Mouse (Mus musculus) C2C12 (cell line): ENCODE measurements around the gene Pmepa1. TPM values are rescaled to one million over a fixed set of nuclear protein-coding genes. Genes with fewer than 3 reads are reported as not detected.

ENCODE experiments used
- H3K27me3 ChIP-seq: one replicate; pipeline ENCODE4 v1.6.1; 2011; ENCODE audit not compliant: control insufficient read depth, insufficient read depth, insufficient read length
- H3K36me3 ChIP-seq: one replicate; pipeline ENCODE4 v1.6.1; 2011; ENCODE audit not compliant: control insufficient read depth, insufficient read depth
- H3K4me3 ChIP-seq: one replicate; pipeline ENCODE4 v1.5.1; 2011; ENCODE audit warnings: mild to moderate bottlenecking, control low read depth; ENCODE audit not compliant: poor library complexity, insufficient read depth, severe bottlenecking
- H3K79me2 ChIP-seq: one replicate; pipeline ENCODE4 v1.6.1; 2011; ENCODE audit not compliant: control insufficient read depth, insufficient read depth
- H3K79me3 ChIP-seq: one replicate; pipeline ENCODE4 v1.6.1; 2011; ENCODE audit warnings: low read depth, control low read depth
- H3ac ChIP-seq: one replicate; pipeline ENCODE3; 2011; ENCODE audit warnings: low read depth; ENCODE audit not compliant: control insufficient read depth, insufficient read length
- CEBPB ChIP-seq: IDR thresholded peaks from one replicate; pipeline ENCODE4 v1.6.1; 2011; ENCODE audit warnings: low read depth, mild to moderate bottlenecking, control low read depth, moderate library complexity
- CTCF ChIP-seq: IDR thresholded peaks from one replicate; pipeline ENCODE4 v1.5.1; 2011; ENCODE audit not compliant: control insufficient read depth, insufficient read depth, insufficient read length
- FOSL1 ChIP-seq: IDR thresholded peaks from one replicate; pipeline ENCODE4 v1.8.0; 2011; ENCODE audit warnings: mild to moderate bottlenecking, low read length; ENCODE audit not compliant: poor library complexity, insufficient read depth, severe bottlenecking
- MAX ChIP-seq: IDR thresholded peaks from one replicate; pipeline ENCODE4 v1.6.1; 2011; ENCODE audit warnings: mild to moderate bottlenecking, control low read depth
- MYOD1 ChIP-seq: IDR thresholded peaks from one replicate; pipeline ENCODE4 v1.6.1; 2011; ENCODE audit warnings: low read depth; ENCODE audit not compliant: control insufficient read depth, insufficient read length
- MYOG ChIP-seq: IDR thresholded peaks from one replicate; pipeline ENCODE4 v1.6.1; 2011; ENCODE audit not compliant: control insufficient read depth, insufficient read length; ENCODE audit errors: extremely low read depth
- USF1 ChIP-seq: IDR thresholded peaks from one replicate; pipeline ENCODE4 v1.6.1; 2011; ENCODE audit warnings: low read depth, mild to moderate bottlenecking, control low read depth, moderate library complexity
- polyA plus RNA-seq: library from polyadenylated mRNA; unstranded; fragments of >200 nt; fragmentation: generic; extraction: Trizol; gene quantifications from one replicate; pipeline ENCODE4 v1.2.1, GENCODE M21; 2012; ENCODE audit warnings: missing spikeins

Gene Pmepa1
- polyA plus RNA-seq, 1 experiment, result 180 TPM

DNA sequence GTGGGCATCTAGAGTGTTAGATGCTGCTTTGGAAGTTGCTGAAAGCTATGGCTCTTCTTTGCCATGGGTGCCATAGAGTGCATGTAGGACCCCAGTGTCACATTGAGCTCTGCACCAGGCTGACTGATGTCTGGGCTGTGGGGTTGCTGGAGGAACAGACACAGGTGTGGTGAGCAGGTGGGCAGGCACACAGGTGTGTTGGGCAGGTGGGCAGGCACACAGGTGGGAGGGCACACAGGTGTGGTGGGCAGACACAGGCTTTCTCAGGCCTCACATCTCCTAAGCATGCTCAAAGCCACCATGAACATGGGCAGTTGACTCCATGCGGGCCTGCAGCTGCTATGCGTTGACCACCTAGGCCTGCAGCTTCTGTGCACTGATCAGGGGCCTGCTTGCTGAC is 16.2 kb upstream of the Pmepa1 start:
- H3K79me2 ChIP-seq, result no peaks in the 10 kb centered on the region
- TF ChIP-seq FOSL1, result no peak
- no peak for TF ChIP-seq CEBPB
- TF ChIP-seq CTCF, result no peak
- TF ChIP-seq MYOD1, result no peak
- no peak for TF ChIP-seq USF1
- no peak for TF ChIP-seq MAX
- TF ChIP-seq MYOG, result no peak
- H3K4me3 ChIP-seq, result no peak overlapping the region
- H3K27me3 ChIP-seq, result no peaks in the 10 kb centered on the region
- no peaks in the 10 kb centered on the region for H3K79me3 ChIP-seq
- H3ac ChIP-seq, result no peak overlapping the region
- no peaks in the 10 kb centered on the region for H3K36me3 ChIP-seq

DNA sequence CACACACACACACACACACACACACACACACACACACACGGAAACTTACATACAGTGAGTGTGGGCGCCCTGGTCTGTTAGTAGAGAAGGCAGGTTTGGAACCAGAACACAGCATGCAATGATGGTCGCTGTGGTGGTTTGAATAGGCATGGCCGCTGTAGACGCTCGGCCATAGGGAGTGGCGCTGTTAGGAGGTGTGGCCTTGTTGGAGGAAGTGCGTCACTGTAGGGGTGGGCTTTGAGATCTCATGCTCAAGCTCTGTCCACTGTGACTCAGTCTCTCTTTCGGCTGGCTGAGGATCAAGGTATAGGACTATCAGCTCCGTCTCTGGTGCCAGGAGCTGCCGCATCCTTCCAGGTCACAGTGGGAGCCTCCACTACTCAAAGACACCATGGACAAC is 14.6 kb upstream of the Pmepa1 start:
- no peaks in the 10 kb centered on the region for H3K79me3 ChIP-seq
- H3K4me3 ChIP-seq, result no peak overlapping the region
- no peak overlapping the region for H3ac ChIP-seq
- no peaks in the 10 kb centered on the region for H3K27me3 ChIP-seq
- H3K36me3 ChIP-seq, result no peaks in the 10 kb centered on the region
- no peak for TF ChIP-seq CTCF
- no peak for TF ChIP-seq FOSL1
- TF ChIP-seq USF1, result no peak
- TF ChIP-seq CEBPB, result no peak
- TF ChIP-seq MAX, result no peak
- no peak for TF ChIP-seq MYOD1
- TF ChIP-seq MYOG, result no peak
- H3K79me2 ChIP-seq, result no peaks in the 10 kb centered on the region

DNA sequence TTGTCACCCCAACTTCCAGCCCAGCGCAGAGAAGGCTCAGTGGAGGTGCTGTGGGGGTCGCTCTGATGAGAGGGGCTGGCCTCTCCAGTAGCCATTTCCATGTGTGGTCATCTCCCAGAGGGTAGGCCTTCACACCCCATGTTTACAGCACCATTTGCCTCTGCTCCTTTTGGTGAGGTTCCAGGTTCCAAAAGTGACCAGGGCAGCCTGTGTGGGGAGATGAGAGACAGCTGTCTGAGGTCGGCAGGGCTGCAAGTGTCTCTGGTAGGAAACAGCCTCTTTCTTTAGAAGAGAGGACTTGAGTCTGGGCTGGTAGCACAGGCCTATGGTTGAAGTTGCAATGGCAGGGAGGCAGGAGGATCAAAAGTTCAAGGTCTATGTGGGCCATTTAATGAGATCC is 13.6 kb upstream of the Pmepa1 start:
- Histone ChIP-seq H3ac (no peak overlapping the region), H3K4me3 (no peak overlapping the region), H3K27me3 (no peaks in the 10 kb centered on the region), H3K36me3 (no peaks in the 10 kb centered on the region), H3K79me3 (no peaks in the 10 kb centered on the region), H3K79me2 (no peaks in the 10 kb centered on the region)
- TF ChIP-seq CTCF (no peak), FOSL1 (no peak), MAX (no peak), MYOG (no peak), USF1 (no peak), MYOD1 (no peak), CEBPB (no peak)

- H3K36me3 ChIP-seq, result no peaks in the 10 kb centered on the region
- no peak overlapping the region for H3K4me3 ChIP-seq
- no peaks in the 10 kb centered on the region for H3K79me2 ChIP-seq
- no peaks in the 10 kb centered on the region for H3K27me3 ChIP-seq
- H3K79me3 ChIP-seq, result no peaks in the 10 kb centered on the region
- no peak overlapping the region for H3ac ChIP-seq
- TF ChIP-seq MYOD1 (peak; percentile 86), MYOG (no peak), FOSL1 (no peak), USF1 (peak; percentile 61), CTCF (no peak)
Measured at GRCm38 (mm10) chr2:173285816-173286538, 9.6 kb upstream of the Pmepa1 start.

DNA sequence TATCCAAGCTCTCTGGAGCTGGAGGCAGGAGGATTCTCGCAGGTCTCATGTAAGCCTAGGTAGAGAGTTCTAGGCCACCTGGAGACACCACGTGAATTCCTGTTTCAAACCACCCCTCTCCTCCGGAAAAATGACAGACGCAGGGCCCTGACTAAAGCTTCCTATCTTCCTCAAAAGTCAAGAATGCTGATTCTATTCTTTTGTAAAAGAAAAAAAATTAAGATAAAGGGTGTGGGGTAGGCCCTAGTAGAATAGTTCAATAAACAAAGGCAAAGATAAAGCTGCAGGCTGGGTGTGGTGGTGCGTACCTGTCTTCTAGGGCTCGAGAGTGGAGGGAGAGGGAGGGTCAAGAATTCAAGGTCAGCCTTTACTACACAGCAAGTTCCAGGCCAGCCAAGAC is 8.4 kb upstream of the Pmepa1 start:
- Histone ChIP-seq H3K79me3 (no peaks in the 10 kb centered on the region), H3K4me3 (no peak overlapping the region), H3K27me3 (no peaks in the 10 kb centered on the region), H3K79me2 (no peaks in the 10 kb centered on the region), H3ac (no peak overlapping the region), H3K36me3 (no peaks in the 10 kb centered on the region)
- TF ChIP-seq USF1 (no peak), MYOD1 (no peak), MYOG (no peak), FOSL1 (no peak), CTCF (no peak), CEBPB (no peak), MAX (no peak)

DNA sequence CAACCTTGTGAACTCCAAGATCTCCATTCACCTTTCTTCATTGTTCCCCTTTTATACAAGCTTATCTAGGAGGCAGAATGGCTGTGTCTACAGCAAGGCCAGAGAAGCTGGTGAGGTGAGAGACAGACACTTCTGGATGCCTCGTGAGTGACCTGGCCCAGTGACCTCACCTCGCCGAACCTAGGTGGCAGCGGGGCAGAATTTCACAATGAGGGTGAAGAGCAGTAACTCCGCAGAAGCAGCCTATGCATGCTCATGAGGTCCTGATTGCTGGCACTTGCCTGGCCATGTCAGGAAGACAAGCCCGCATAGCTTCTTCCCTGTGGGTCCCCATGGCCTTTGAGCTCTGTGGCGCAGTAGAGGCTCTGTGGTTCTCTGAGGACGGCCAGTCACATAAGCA is 5.9 kb upstream of the Pmepa1 start:
- Histone ChIP-seq H3ac (no peak overlapping the region), H3K79me2 (peaks cover 16% of the 10 kb centered on the region), H3K36me3 (no peaks in the 10 kb centered on the region), H3K4me3 (no peak overlapping the region), H3K79me3 (peaks cover 4% of the 10 kb centered on the region), H3K27me3 (no peaks in the 10 kb centered on the region)
- TF ChIP-seq MYOG (no peak), USF1 (no peak), MYOD1 (no peak), CTCF (no peak), FOSL1 (no peak), CEBPB (no peak), MAX (no peak)
